Mouse (Mus musculus) heart, postnatal 0 days (tissue): ENCODE data around the gene Mdga2.

ENCODE experiments used
- CTCF ChIP-seq: IDR thresholded peaks from 2 replicates; pipeline ENCODE4 v1.5.1; 2016; ENCODE audit warnings: antibody characterized with exemption, control low read depth, low read depth
- EP300 ChIP-seq: IDR thresholded peaks from 2 replicates; pipeline ENCODE4 v1.6.1; 2016; ENCODE audit warnings: antibody characterized with exemption, low read depth

DNA sequence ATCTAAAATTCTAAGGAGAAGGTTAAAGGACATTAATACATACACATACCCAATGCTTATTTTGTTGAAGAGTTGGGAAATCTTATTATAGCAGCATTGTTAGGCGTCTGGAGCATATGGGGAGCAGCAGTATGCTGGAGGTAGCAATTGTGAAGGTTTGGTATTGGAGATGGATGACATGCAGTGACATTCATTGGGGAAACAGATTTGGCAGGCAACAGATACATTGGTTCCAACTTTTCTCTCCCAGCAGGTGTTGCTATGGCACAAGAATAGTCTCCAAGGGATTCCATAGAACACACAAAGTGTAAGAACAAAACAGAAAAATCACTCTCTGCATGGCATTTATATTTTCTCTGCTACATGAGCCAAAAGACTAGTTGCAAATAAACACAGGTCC is 581.9 kb downstream of the Mdga2 start:
- TF ChIP-seq CTCF (no peak), EP300 (no peak)
